In the genomic region with DNA sequence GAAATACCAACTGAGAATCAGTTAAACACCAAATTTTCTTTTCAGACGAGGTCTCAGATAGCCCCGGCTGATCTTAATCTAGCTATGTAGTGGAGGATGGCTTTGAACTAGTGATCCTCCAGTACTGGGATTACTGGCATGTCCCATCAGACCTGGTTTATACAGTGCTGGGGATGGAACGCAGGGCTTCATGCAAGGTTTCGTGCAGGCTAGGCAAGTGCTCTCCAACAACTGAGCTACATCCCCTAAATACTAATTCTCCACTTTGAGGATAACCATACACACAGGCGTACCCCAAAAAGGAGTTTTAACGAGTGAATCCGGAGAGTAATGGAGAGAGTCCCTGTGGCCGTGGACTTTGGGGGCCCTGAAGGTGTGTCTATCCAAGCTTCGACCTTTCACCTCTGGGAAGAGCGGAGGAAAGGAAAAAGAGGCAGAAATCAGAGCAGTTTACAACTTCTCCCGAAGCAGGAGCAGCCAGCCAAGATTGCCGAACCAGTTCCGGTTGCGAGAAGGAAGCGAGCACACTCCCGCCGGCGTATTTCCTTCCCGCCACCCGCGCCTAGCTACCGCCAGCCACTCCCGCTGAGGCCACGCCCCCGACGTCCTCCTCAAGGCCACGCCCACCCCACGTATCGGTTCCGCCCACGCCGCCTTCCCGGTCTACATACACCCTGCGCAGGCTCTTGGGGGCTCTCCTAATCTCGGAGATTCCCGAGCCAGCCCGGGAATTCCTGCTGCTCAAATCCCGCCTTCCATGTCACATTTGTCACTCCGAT, we compare ENCODE assay signal across 8 mouse cellular contexts. TPM values are rescaled to one million over a fixed set of nuclear protein-coding genes. Genes with fewer than 3 reads are reported as not detected.
DNase-seq lines count a peak whose midpoint lies in the region; ATAC-seq and TF ChIP-seq lines count a peak whose summit lies in the region.

No protein-coding gene starts in this region.

- peak overlapping the region; percentile 57 to 63 for H3K4me3 ChIP-seq in MEL (ENCODE audit: control insufficient read depth in 1 of 2, insufficient read depth in 1 of 2, low read depth in 2 of 2, low read length in 2 of 2)
- peak overlapping the region; percentile 72 for H3K4me3 ChIP-seq in cerebellum, adult 2 months (replicated peaks; ENCODE audit: insufficient read depth, low read depth, low read length)
- H3K4me3 ChIP-seq in forebrain, postnatal 0 days (ENCODE audit: low read depth, low read length) = peak overlapping the region; percentile 61
- H3K4me3 ChIP-seq in lung, embryonic 16.5 days (ENCODE audit: low read length) = peak overlapping the region; percentile 68

- H3K4me2 ChIP-seq in forebrain, postnatal 0 days (ENCODE audit: low read depth) = peak overlapping the region; percentile 74
- peak overlapping the region; percentile 85 for H3K4me2 ChIP-seq in lung, embryonic 16.5 days (ENCODE audit: low read depth, low read length)

- H3K9ac ChIP-seq in MEL (ENCODE audit: control insufficient read depth, low read depth, low read length, poor library complexity, severe bottlenecking) = peak overlapping the region; percentile 57
- peak overlapping the region; percentile 47 for H3K9ac ChIP-seq in forebrain, postnatal 0 days
- peak overlapping the region; percentile 87 for H3K9ac ChIP-seq in lung, embryonic 16.5 days (ENCODE audit: low read length)

- peak; percentile 46 to 72; a peak in 3 of 4 replicates for TF ChIP-seq POLR2A in MEL (IDR thresholded peaks at IDR 0.05; ENCODE audit: control insufficient read depth in 1 of 2, insufficient read depth in 1 of 2, low read depth in 1 of 2, low read length in 2 of 2, poor library complexity in 1 of 2)
- TF ChIP-seq POLR2A in cerebellum, adult 2 months (IDR thresholded peaks at IDR 0.05; ENCODE audit: borderline replicate concordance, insufficient read depth, low read length) = peak; percentile 73

- TF ChIP-seq EP300 in MEL (IDR thresholded peaks at IDR 0.05; ENCODE audit: low read depth in 1 of 2, low read length in 2 of 2) = 0 out of 4 replicates have a peak, but pooled peaks of 1 of the 2 experiments have one; percentile 7

- peaks cover 0 to 18% of the 10 kb centered on the region in 2 experiments; a peak in 2 of 4 replicates for H3K36me3 ChIP-seq in MEL (ENCODE audit: control insufficient read depth in 1 of 2, insufficient read depth in 2 of 2, low read length in 2 of 2)
- H3K36me3 ChIP-seq in forebrain, postnatal 0 days (ENCODE audit: insufficient read depth) = no peaks in the 10 kb centered on the region
- H3K36me3 ChIP-seq in lung, embryonic 16.5 days (ENCODE audit: control insufficient read depth, insufficient read depth, low read length) = peaks cover 9% of the 10 kb centered on the region

- no peak overlapping the region for H3K27ac ChIP-seq in MEL (ENCODE audit: control insufficient read depth, low read depth, low read length)
- H3K27ac ChIP-seq in cerebellum, adult 2 months (ENCODE audit: insufficient read depth, low read length) = no peak overlapping the region
- H3K27ac ChIP-seq in forebrain, postnatal 0 days (ENCODE audit: low read depth, low read length) = peak overlapping the region; percentile 68
- H3K27ac ChIP-seq in lung, embryonic 16.5 days (ENCODE audit: low read length) = peak overlapping the region; percentile 95

- no peaks in the 10 kb centered on the region for H3K9me3 ChIP-seq in MEL (replicated peaks; ENCODE audit: insufficient read depth, low read length)
- H3K9me3 ChIP-seq in forebrain, postnatal 0 days (ENCODE audit: low read length) = no peaks in the 10 kb centered on the region
- H3K9me3 ChIP-seq in lung, embryonic 16.5 days (ENCODE audit: control insufficient read depth, low read length) = peaks cover 4% of the 10 kb centered on the region; the same call in 1 of the 2 replicates

- no peaks in the 10 kb centered on the region for H3K27me3 ChIP-seq in MEL (ENCODE audit: control insufficient read depth in 1 of 2, insufficient read depth in 2 of 2, low read length in 2 of 2)
- no peaks in the 10 kb centered on the region for H3K27me3 ChIP-seq in cerebellum, adult 2 months (ENCODE audit: control insufficient read depth, insufficient read depth, low read length)
- no peaks in the 10 kb centered on the region for H3K27me3 ChIP-seq in forebrain, postnatal 0 days (ENCODE audit: insufficient read depth, low read length)
- H3K27me3 ChIP-seq in lung, embryonic 16.5 days (ENCODE audit: control insufficient read depth, insufficient read depth, low read depth, low read length) = no peaks in the 10 kb centered on the region

- TF ChIP-seq RAD21 in MEL (IDR thresholded peaks at IDR 0.05; ENCODE audit: low read depth, low read length) = no peak

- WGBS in cerebellum, adult 2 months = 4% methylated on average over 39 of the region's 39 CpGs
- WGBS in forebrain, postnatal 0 days = 6% methylated on average over 39 of the region's 39 CpGs
- 2% methylated on average over 37 of the region's 39 CpGs for WGBS in lung, embryonic 16.5 days

- TF ChIP-seq CTCF in MEL (IDR thresholded peaks at IDR 0.05 in 2 of 3, conservative IDR thresholded peaks at IDR 0.05 in 1 of 3; ENCODE audit: control insufficient read depth in 1 of 3, insufficient read depth in 1 of 3, low read depth in 2 of 3, low read length in 3 of 3, poor library complexity in 1 of 3, severe bottlenecking in 1 of 3) = no peak
- no peak for TF ChIP-seq CTCF in cerebellum, adult 2 months (IDR thresholded peaks at IDR 0.05; ENCODE audit: borderline replicate concordance, insufficient read depth, low read depth, low read length)
- no peak for TF ChIP-seq CTCF in forebrain, postnatal 0 days (IDR thresholded peaks at IDR 0.05; ENCODE audit: low read depth)

- peaks cover 6 to 26% of the 10 kb centered on the region in 2 experiments for H3K4me1 ChIP-seq in MEL (ENCODE audit: control insufficient read depth in 1 of 2, insufficient read depth in 2 of 2, low read length in 2 of 2)
- no peaks in the 10 kb centered on the region for H3K4me1 ChIP-seq in cerebellum, adult 2 months (ENCODE audit: control insufficient read depth, insufficient read depth, low read length)
- H3K4me1 ChIP-seq in forebrain, postnatal 0 days (ENCODE audit: insufficient read depth) = peaks cover 5% of the 10 kb centered on the region
- peaks cover 17% of the 10 kb centered on the region for H3K4me1 ChIP-seq in lung, embryonic 16.5 days (replicated peaks; ENCODE audit: control insufficient read depth, insufficient read depth, low read length)

- DNase-seq in MEL (ENCODE audit: low read depth, low spot score) = peak; percentile 97
- DNase-seq in cerebellum, adult 2 months = peak; percentile 95 to 96
- peak; percentile 99 for DNase-seq in forebrain, postnatal 0 days
- peak; percentile 94 for DNase-seq in layer of hippocampus, adult 9-10 months (ENCODE audit: low spot score)
- peak; percentile 94 for DNase-seq in ovary, postnatal 10 days (ENCODE audit: low spot score)
- DNase-seq in thymus, postnatal 10 days (ENCODE audit: low spot score in 2 of 2) = peak; percentile 97 to 99

- H3K79me2 ChIP-seq in MEL (ENCODE audit: control insufficient read depth, insufficient read depth, low read length, poor library complexity) = no peaks in the 10 kb centered on the region

- peak; percentile 99 for ATAC-seq in forebrain, postnatal 0 days
- ATAC-seq in hematopoietic stem cell, adult 5-6 weeks (replicated peaks in 1 of 2; ENCODE audit: insufficient read depth in 1 of 2, low FRiP score in 2 of 2, low TSS enrichment in 1 of 2, low read depth in 1 of 2, poor library complexity in 2 of 2, severe bottlenecking in 2 of 2) = peak; percentile 95 to 97
- ATAC-seq in lung, embryonic 16.5 days (ENCODE audit: low read depth) = peak; percentile 97

TF ChIP-seq in MEL, 35 proteins besides CTCF, POLR2A, EP300 and RAD21 (continues in another document):
- TF ChIP-seq USF1 (IDR thresholded peaks at IDR 0.05; ENCODE audit: low read depth, low read length) (no peak), ELF1 (IDR thresholded peaks at IDR 0.05; ENCODE audit: low read depth, low read length) (peak; percentile 78), ZNF384 (IDR thresholded peaks at IDR 0.05; ENCODE audit: low read depth, low read length) (no peak), USF2 (IDR thresholded peaks at IDR 0.05; ENCODE audit: borderline replicate concordance in 1 of 2, insufficient read depth in 1 of 2, low read depth in 1 of 2, low read length in 2 of 2) (no peak), TAL1 (IDR thresholded peaks at IDR 0.05; ENCODE audit: low read length) (no peak), E2F4 (IDR thresholded peaks at IDR 0.05; ENCODE audit: borderline replicate concordance, low read depth, low read length) (peak; percentile 92; the same call in 1 of the 2 replicates), SIN3A (IDR thresholded peaks at IDR 0.05; ENCODE audit: low read length) (peak; percentile 73), BHLHE40 (IDR thresholded peaks at IDR 0.05; ENCODE audit: borderline replicate concordance, low read depth, low read length) (no peak), UBTF (IDR thresholded peaks at IDR 0.05; ENCODE audit: borderline replicate concordance, insufficient read depth, low read depth, low read length) (no peak), MAX (IDR thresholded peaks at IDR 0.05; ENCODE audit: low read length) (peak; percentile 29; the same call in 1 of the 2 replicates), MEF2A (IDR thresholded peaks at IDR 0.05; ENCODE audit: extremely low read depth, insufficient replicate concordance, low read depth, low read length, poor library complexity, severe bottlenecking) (no peak), ZKSCAN1 (IDR thresholded peaks at IDR 0.05; ENCODE audit: low read depth, low read length) (no peak), ETS1 (IDR thresholded peaks at IDR 0.05; ENCODE audit: low read depth, low read length) (no peak)

RNA-seq across cellular contexts. Expression of gene Stn1, which starts 0.6 kb away (rescaled TPM):
- total RNA-seq in MEL (2012; rRNA removed) = 9.7 and 10.2 TPM in 2 replicates
- polyA plus RNA-seq in MEL (2012; ENCODE audit: insufficient read depth in 1 of 2, insufficient read length in 2 of 2, low read depth in 1 of 2, low replicate concordance in 2 of 2, missing spikeins in 1 of 2) = 10 to 100 TPM in 1 of 2 experiments, not detected in 1; 13.6 TPM
- 10.1 and 10.7 TPM in 2 replicates for polyA plus RNA-seq in cerebellum, adult 2 months (2012; rRNA removed)
- total RNA-seq in forebrain, postnatal 0 days (2014; rRNA removed) = 17.1 and 19.6 TPM in 2 replicates
- 20.9 and 22.7 TPM in 2 replicates for polyA plus RNA-seq in forebrain, postnatal 0 days (2015; fragmentation: Nextera tagmentation; extraction: Ambion mirVana)
- total RNA-seq in hematopoietic stem cell, adult 5-6 weeks (2017) = 17.1 and 19.8 TPM in 2 replicates
- polyA plus RNA-seq in lung, embryonic 16.5 days (2015; fragmentation: Nextera tagmentation; extraction: Ambion mirVana) = 55.5 and 59.7 TPM in 2 replicates

RNA-seq across cellular contexts. Expression of gene Slk, which starts 42.8 kb away (rescaled TPM):
- 58.2 and 65.0 TPM in 2 replicates for total RNA-seq in MEL (2012; rRNA removed)
- polyA plus RNA-seq in MEL (2012; ENCODE audit: insufficient read depth in 1 of 2, insufficient read length in 2 of 2, low read depth in 1 of 2, low replicate concordance in 2 of 2, missing spikeins in 1 of 2) = 100 to 1,000 TPM in 1 of 2 experiments, 10 to 100 TPM in 1; 88.2 to 103 TPM
- polyA plus RNA-seq in cerebellum, adult 2 months (2012; rRNA removed) = 33.8 and 38.7 TPM in 2 replicates
- 24.5 and 28.4 TPM in 2 replicates for total RNA-seq in forebrain, postnatal 0 days (2014; rRNA removed)
- 3.1 and 3.8 TPM in 2 replicates for polyA plus RNA-seq in forebrain, postnatal 0 days (2015; fragmentation: Nextera tagmentation; extraction: Ambion mirVana)
- total RNA-seq in hematopoietic stem cell, adult 5-6 weeks (2017) = 170 and 191 TPM in 2 replicates
- 11.8 and 12.3 TPM in 2 replicates for polyA plus RNA-seq in lung, embryonic 16.5 days (2015; fragmentation: Nextera tagmentation; extraction: Ambion mirVana)

Comparison
In these comparisons a context has a peak if more than half of its experiments do, and no peak if none do; other contexts are left out.
1. H3K27ac ChIP-seq: peak in forebrain, postnatal 0 days (single experiment) and lung, embryonic 16.5 days (single experiment); none in MEL (single experiment) and cerebellum, adult 2 months (single experiment).
2. Peak in every context shown above with its lines, with median percentiles within 50 percentile points of each other: DNase-seq, H3K4me3 ChIP-seq, H3K9ac ChIP-seq and ATAC-seq.